Mouse (Mus musculus) bone marrow macrophage, adult 2 months (primary cell): ENCODE data around the gene Kcna10.

Source experiments
- CTCF ChIP-seq: IDR thresholded peaks from 2 replicates; pipeline ENCODE4 v1.5.1; 2012; ENCODE audit warnings: low read depth, mild to moderate bottlenecking, low read length, moderate library complexity
- POLR2A ChIP-seq: IDR thresholded peaks from 2 replicates; pipeline ENCODE4 v1.6.1; 2012; ENCODE audit warnings: mild to moderate bottlenecking, low read depth, low read length, borderline replicate concordance

DNA sequence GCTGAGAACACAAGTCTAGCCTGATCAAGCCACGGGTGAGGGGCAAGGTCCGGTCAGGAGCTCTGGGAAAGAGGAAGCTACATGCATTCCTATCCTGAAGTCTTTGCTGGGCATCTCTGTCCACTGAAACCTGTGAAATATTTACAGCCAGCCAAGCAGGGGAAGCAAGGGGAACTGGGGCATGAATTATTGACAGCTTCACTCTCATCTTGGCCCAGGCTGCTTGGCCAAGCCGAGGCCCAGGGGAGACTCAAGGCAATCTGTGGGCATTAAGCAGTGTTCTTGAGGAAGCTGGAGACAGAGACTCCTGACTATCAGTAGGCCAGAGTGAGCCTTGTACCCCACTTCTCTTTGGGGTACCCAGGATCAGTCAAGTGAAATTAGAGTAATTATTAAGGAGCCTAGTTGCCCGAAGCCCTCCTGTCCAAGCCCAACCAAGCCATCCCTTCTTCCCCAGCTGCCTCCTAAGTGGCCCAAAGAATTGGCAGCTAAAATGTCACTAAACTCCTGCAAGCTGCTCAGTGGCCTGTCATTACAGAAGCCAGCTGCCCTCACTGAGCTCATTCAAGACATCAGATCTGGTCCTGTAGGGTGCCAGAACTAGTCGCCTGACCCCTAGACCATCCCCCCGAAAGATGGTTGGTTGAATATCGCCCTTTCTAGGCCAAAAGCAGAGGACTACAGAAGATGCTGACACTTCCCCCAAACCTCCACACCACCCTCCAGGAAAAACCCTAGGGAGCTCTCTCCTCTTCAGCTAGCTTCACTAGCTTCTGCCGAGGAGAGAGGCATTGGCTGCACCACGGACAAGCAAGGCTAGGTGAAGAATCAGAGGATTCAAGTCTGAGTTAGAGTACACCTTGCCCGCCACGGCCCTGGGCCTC lies 28.8 kb upstream of the Kcna10 start:
- TF ChIP-seq POLR2A (no peak), CTCF (no peak)
